Mouse (Mus musculus) erythroblast, embryonic 14.5 days (primary cell): Measurements from ENCODE around the gene Fbxw11.

Experiments
- GATA1 ChIP-seq: IDR thresholded peaks from 2 replicates; pipeline ENCODE4 v1.6.1; 2012; ENCODE audit warnings: low read length, inconsistent platforms, mixed read lengths
- TAL1 ChIP-seq: IDR thresholded peaks from 3 replicates; pipeline ENCODE4 v1.6.1; 2012; ENCODE audit warnings: low read length, inconsistent platforms, mixed read lengths

- TF ChIP-seq GATA1 = no peak
- TF ChIP-seq TAL1 = no peak
Observed at GRCm38 (mm10) chr11:32607319-32607718, 35.2 kb upstream of the Fbxw11 start.
